Mouse (Mus musculus): ENCODE results near the gene Eif2b5. TPM values are rescaled to one million over a fixed set of nuclear protein-coding genes. Genes with fewer than 3 reads are reported as not detected.

Eif2b5 gene
- total and polyA plus RNA-seq, 2 experiments from 2014 or later, result 77.6 to 91.3 TPM

DNA sequence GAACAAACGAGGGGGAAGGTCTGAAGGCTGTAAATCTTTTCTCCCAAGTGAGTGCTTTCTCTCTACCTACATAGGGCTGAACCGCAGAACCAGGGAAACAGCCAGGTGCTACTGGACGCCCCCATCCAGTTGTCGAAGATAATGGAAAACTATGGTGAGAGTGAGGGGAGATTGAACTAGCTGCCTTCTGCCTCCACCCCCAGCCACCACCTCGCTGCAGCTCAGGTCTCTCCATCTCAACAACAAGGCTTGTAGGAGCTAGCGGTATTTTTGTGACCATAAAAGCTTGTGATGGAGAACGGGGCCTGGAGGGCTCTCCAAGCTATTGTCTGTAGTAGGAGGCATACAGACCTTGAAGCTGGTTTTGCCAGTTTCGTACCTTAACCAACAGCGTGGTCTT is 50.5 kb downstream of the Eif2b5 start:
- H3K36me3 ChIP-seq (ENCODE audit: insufficient read depth), result peaks cover 54% of the 10 kb centered on the region
- WGBS, result 49% methylated on average over 9 of the region's 9 CpGs
- TF ChIP-seq CTCF (IDR thresholded peaks at IDR 0.05; ENCODE audit: low read depth), result no peak

DNA sequence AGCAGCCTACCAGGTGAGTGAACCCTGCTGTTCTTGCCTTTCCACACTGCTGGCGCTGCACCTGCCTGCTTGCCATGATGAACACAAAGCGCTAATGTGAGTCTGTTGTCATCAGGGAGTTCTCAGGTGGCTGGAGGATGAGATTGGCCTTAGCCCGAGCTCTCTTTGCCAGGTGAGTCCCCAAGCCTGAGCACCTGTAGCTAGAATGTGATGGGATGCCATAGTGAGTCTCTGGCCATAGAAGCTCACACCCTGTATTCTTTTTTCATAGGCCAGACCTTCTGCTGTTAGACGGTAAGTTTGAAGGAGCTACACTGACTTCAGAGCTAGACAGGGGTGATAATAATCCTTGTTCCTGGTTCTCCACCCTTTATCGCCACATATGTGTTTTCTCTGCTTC is 53.1 kb downstream of the Eif2b5 start:
- ATAC-seq, result no peak
- no peaks in the 10 kb centered on the region for H3K27me3 ChIP-seq (ENCODE audit: insufficient read depth, low read length)
- no peak for TF ChIP-seq CTCF (IDR thresholded peaks at IDR 0.05; ENCODE audit: low read depth)

More for the DNA sequence above, 50.5 kb downstream of the Eif2b5 start:
- H3K27me3 ChIP-seq (ENCODE audit: insufficient read depth, low read length), result no peaks in the 10 kb centered on the region
- no peaks in the 10 kb centered on the region for H3K9me3 ChIP-seq (ENCODE audit: low read length)
- peaks cover 3% of the 10 kb centered on the region; the same call in 1 of the 2 replicates for H3K4me1 ChIP-seq (ENCODE audit: insufficient read depth)
- peak overlapping the region; percentile 92 for H3K4me3 ChIP-seq (ENCODE audit: low read depth, low read length)
- DNase-seq, result no peak
- H3K27ac ChIP-seq (ENCODE audit: low read depth, low read length), result no peak overlapping the region
- peak overlapping the region; percentile 73 for H3K9ac ChIP-seq
- H3K4me2 ChIP-seq (ENCODE audit: low read depth), result peak overlapping the region; percentile 91
- ATAC-seq, result no peak

DNA sequence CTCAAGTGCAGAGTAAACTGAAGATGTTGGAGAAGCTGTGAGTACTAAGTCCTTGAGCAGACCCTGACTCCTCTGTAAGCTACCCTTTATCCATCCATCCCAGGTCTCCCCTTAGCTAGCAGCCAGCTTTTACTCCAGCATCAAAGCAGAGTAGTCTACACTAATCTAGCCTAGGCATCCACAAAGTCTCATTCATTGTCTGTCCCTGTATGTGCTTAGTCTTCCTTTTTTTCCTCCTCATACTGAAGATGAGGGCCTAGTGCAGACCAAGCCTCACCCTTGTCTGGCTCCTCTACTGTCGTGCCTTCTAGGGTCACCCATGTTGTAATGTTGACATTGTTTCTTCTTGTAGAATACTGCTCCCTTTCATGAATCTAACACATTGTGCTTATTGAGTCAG is 54.0 kb downstream of the Eif2b5 start:
- Histone ChIP-seq H3K27ac (ENCODE audit: low read depth, low read length) (no peak overlapping the region), H3K27me3 (ENCODE audit: insufficient read depth, low read length) (no peaks in the 10 kb centered on the region), H3K36me3 (ENCODE audit: insufficient read depth) (peaks cover 58% of the 10 kb centered on the region), H3K4me3 (ENCODE audit: low read depth, low read length) (no peak overlapping the region), H3K9me3 (ENCODE audit: low read length) (no peaks in the 10 kb centered on the region), H3K4me2 (ENCODE audit: low read depth) (no peak overlapping the region), H3K9ac (no peak overlapping the region), H3K4me1 (ENCODE audit: insufficient read depth) (peaks cover 3% of the 10 kb centered on the region; the same call in 1 of the 2 replicates)
- DNase-seq, result no peak
- WGBS, result 92% methylated on average over 1 of the region's 1 CpGs
- ATAC-seq, result no peak
- TF ChIP-seq CTCF (IDR thresholded peaks at IDR 0.05; ENCODE audit: low read depth), result no peak

More for the DNA sequence above, 53.1 kb downstream of the Eif2b5 start:
- Histone ChIP-seq H3K9me3 (ENCODE audit: low read length) (no peaks in the 10 kb centered on the region), H3K4me1 (ENCODE audit: insufficient read depth) (peaks cover 3% of the 10 kb centered on the region; the same call in 1 of the 2 replicates), H3K4me2 (ENCODE audit: low read depth) (no peak overlapping the region), H3K4me3 (ENCODE audit: low read depth, low read length) (no peak overlapping the region), H3K36me3 (ENCODE audit: insufficient read depth) (peaks cover 54% of the 10 kb centered on the region), H3K27ac (ENCODE audit: low read depth, low read length) (no peak overlapping the region), H3K9ac (no peak overlapping the region)
- WGBS, result 95% methylated on average over 5 of the region's 5 CpGs
- DNase-seq, result no peak

DNA sequence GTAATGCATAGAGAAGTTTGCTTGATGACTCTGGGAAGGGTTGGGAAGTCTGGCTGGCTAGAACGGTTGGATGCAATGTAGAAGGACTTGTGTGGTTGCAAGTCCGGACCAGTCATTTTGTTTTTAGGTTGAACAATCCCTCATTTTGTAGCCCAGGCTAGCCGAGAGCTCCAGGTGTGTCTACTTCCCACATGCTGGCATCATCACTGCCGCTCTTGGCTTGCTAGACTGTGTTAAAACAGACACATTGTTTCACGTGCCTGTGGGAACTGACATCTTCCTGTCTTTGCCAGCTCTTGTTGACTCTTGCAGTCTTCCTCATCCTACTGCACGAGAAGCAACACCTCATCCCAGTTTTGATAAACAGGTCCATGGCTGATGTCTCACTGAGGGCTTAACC is 56.4 kb downstream of the Eif2b5 start:
- Histone ChIP-seq H3K4me1 (ENCODE audit: insufficient read depth) (no peaks in the 10 kb centered on the region), H3K9me3 (ENCODE audit: low read length) (no peaks in the 10 kb centered on the region), H3K27me3 (ENCODE audit: insufficient read depth, low read length) (no peaks in the 10 kb centered on the region), H3K9ac (no peak overlapping the region), H3K4me2 (ENCODE audit: low read depth) (no peak overlapping the region), H3K4me3 (ENCODE audit: low read depth, low read length) (no peak overlapping the region), H3K27ac (ENCODE audit: low read depth, low read length) (no peak overlapping the region), H3K36me3 (ENCODE audit: insufficient read depth) (peaks cover 80% of the 10 kb centered on the region)
- no peak for TF ChIP-seq CTCF (IDR thresholded peaks at IDR 0.05; ENCODE audit: low read depth)
- ATAC-seq (no peak), DNase-seq (no peak)
- WGBS, result 90% methylated on average over 6 of the region's 6 CpGs

DNA sequence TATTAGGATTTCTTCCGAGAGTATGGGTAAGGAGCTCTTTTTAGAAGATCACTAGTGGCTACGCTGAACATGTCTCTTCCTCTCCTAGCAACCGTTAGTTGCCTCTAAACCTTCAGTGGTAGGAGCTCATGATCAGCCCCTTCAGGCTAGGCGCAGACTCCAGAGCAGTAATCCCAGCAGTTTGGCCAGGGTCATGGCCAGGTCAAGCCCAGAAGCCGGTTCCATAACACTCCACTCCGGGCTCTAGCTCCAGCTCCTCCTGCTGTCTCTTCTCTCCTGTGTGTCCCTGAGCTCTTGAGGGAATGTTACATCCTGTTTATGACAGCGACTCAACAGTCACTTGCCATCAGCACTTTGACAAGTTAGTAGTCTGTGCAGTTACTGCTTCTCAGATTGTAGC is 58.8 kb downstream of the Eif2b5 start:
- TF ChIP-seq CTCF (IDR thresholded peaks at IDR 0.05; ENCODE audit: low read depth), result no peak
- no peak for ATAC-seq
- no peak overlapping the region for H3K4me3 ChIP-seq (ENCODE audit: low read depth, low read length)
- no peak overlapping the region for H3K4me2 ChIP-seq (ENCODE audit: low read depth)
- no peak for DNase-seq
- no peaks in the 10 kb centered on the region for H3K4me1 ChIP-seq (ENCODE audit: insufficient read depth)
- H3K27ac ChIP-seq (ENCODE audit: low read depth, low read length), result no peak overlapping the region
- no peaks in the 10 kb centered on the region for H3K9me3 ChIP-seq (ENCODE audit: low read length)
- 89% methylated on average over 7 of the region's 7 CpGs for WGBS
- peaks cover 81% of the 10 kb centered on the region for H3K36me3 ChIP-seq (ENCODE audit: insufficient read depth)
- no peaks in the 10 kb centered on the region for H3K27me3 ChIP-seq (ENCODE audit: insufficient read depth, low read length)
- no peak overlapping the region for H3K9ac ChIP-seq

Other genes starting within 250 kb of the Eif2b5 start
- 32.7 and 39.2 TPM in 2 replicates for gene Parl, start 196.4 kb upstream of the Eif2b5 start, total RNA-seq (2014; rRNA removed)
- gene Parl, start 196.4 kb upstream of the Eif2b5 start, polyA plus RNA-seq (2015; fragmentation: Nextera tagmentation; extraction: Ambion mirVana), result 90.9 and 91.2 TPM in 2 replicates
- not detected in 2 replicates for gene Cyp2ab1, start 173.4 kb upstream of the Eif2b5 start, total RNA-seq (2014; rRNA removed)
- not detected in 2 replicates for gene Cyp2ab1, start 173.4 kb upstream of the Eif2b5 start, polyA plus RNA-seq (2015; fragmentation: Nextera tagmentation; extraction: Ambion mirVana)
- gene Abcc5, start 72.4 kb upstream of the Eif2b5 start, total RNA-seq (2014; rRNA removed), result 74.3 and 79.8 TPM in 2 replicates
- gene Abcc5, start 72.4 kb upstream of the Eif2b5 start, polyA plus RNA-seq (2015; fragmentation: Nextera tagmentation; extraction: Ambion mirVana), result 58.7 and 71.6 TPM in 2 replicates
- gene Dvl3, start 18.2 kb downstream of the Eif2b5 start, total RNA-seq (2014; rRNA removed), result 21.1 and 28.6 TPM in 2 replicates
- 23.9 and 25.8 TPM in 2 replicates for gene Dvl3, start 18.2 kb downstream of the Eif2b5 start, polyA plus RNA-seq (2015; fragmentation: Nextera tagmentation; extraction: Ambion mirVana)
- gene Ap2m1, start 36.7 kb downstream of the Eif2b5 start, total RNA-seq (2014; rRNA removed), result 958 and 994 TPM in 2 replicates
- gene Ap2m1, start 36.7 kb downstream of the Eif2b5 start, polyA plus RNA-seq (2015; fragmentation: Nextera tagmentation; extraction: Ambion mirVana), result 1,434 and 1,486 TPM in 2 replicates
- gene Abcf3, start 49.8 kb downstream of the Eif2b5 start, total RNA-seq (2014; rRNA removed), result 71.7 and 72.7 TPM in 2 replicates
- gene Abcf3, start 49.8 kb downstream of the Eif2b5 start, polyA plus RNA-seq (2015; fragmentation: Nextera tagmentation; extraction: Ambion mirVana), result 58.0 and 60.3 TPM in 2 replicates
- 20.3 and 20.9 TPM in 2 replicates for gene Vwa5b2, start 90.7 kb downstream of the Eif2b5 start, total RNA-seq (2014; rRNA removed)
- gene Vwa5b2, start 90.7 kb downstream of the Eif2b5 start, polyA plus RNA-seq (2015; fragmentation: Nextera tagmentation; extraction: Ambion mirVana), result 5.9 and 8.7 TPM in 2 replicates
- 3.7 and 6.5 TPM in 2 replicates for gene Eef1akmt4, start 112.8 kb downstream of the Eif2b5 start, total RNA-seq (2014; rRNA removed)
- gene Eef1akmt4, start 112.8 kb downstream of the Eif2b5 start, polyA plus RNA-seq (2015; fragmentation: Nextera tagmentation; extraction: Ambion mirVana), result 6.0 and 6.2 TPM in 2 replicates
- gene Gm49333, start 112.8 kb downstream of the Eif2b5 start, total RNA-seq (2014; rRNA removed), result not detected in 2 replicates
- gene Gm49333, start 112.8 kb downstream of the Eif2b5 start, polyA plus RNA-seq (2015; fragmentation: Nextera tagmentation; extraction: Ambion mirVana), result not detected in 2 replicates
- gene Alg3, start 112.9 kb downstream of the Eif2b5 start, total RNA-seq (2014; rRNA removed), result 11.1 and 19.0 TPM in 2 replicates
- gene Alg3, start 112.9 kb downstream of the Eif2b5 start, polyA plus RNA-seq (2015; fragmentation: Nextera tagmentation; extraction: Ambion mirVana), result 29.2 and 30.3 TPM in 2 replicates
- 44.1 and 51.0 TPM in 2 replicates for gene Camk2n2, start 122.5 kb downstream of the Eif2b5 start, total RNA-seq (2014; rRNA removed)
- 45.3 and 57.0 TPM in 2 replicates for gene Camk2n2, start 122.5 kb downstream of the Eif2b5 start, polyA plus RNA-seq (2015; fragmentation: Nextera tagmentation; extraction: Ambion mirVana)
- gene Ece2, start 131.0 kb downstream of the Eif2b5 start, total RNA-seq (2014; rRNA removed), result 17.8 and 22.4 TPM in 2 replicates
- gene Ece2, start 131.0 kb downstream of the Eif2b5 start, polyA plus RNA-seq (2015; fragmentation: Nextera tagmentation; extraction: Ambion mirVana), result 6.1 and 8.7 TPM in 2 replicates
- 237 and 242 TPM in 2 replicates for gene Psmd2, start 152.8 kb downstream of the Eif2b5 start, total RNA-seq (2014; rRNA removed)
- gene Psmd2, start 152.8 kb downstream of the Eif2b5 start, polyA plus RNA-seq (2015; fragmentation: Nextera tagmentation; extraction: Ambion mirVana), result 287 and 331 TPM in 2 replicates
- 223 and 282 TPM in 2 replicates for gene Eif4g1, start 169.5 kb downstream of the Eif2b5 start, total RNA-seq (2014; rRNA removed)
- 89.8 and 111 TPM in 2 replicates for gene Eif4g1, start 169.5 kb downstream of the Eif2b5 start, polyA plus RNA-seq (2015; fragmentation: Nextera tagmentation; extraction: Ambion mirVana)
- 169 and 200 TPM in 2 replicates for gene Fam131a, start 194.4 kb downstream of the Eif2b5 start, total RNA-seq (2014; rRNA removed)
- 81.6 and 89.9 TPM in 2 replicates for gene Fam131a, start 194.4 kb downstream of the Eif2b5 start, polyA plus RNA-seq (2015; fragmentation: Nextera tagmentation; extraction: Ambion mirVana)
- 43.7 and 55.3 TPM in 2 replicates for gene Polr2h, start 218.8 kb downstream of the Eif2b5 start, total RNA-seq (2014; rRNA removed)
- 87.4 and 103 TPM in 2 replicates for gene Polr2h, start 218.8 kb downstream of the Eif2b5 start, polyA plus RNA-seq (2015; fragmentation: Nextera tagmentation; extraction: Ambion mirVana)
- gene Clcn2, start 218.9 kb downstream of the Eif2b5 start, total RNA-seq (2014; rRNA removed), result 41.9 and 47.9 TPM in 2 replicates
- 10.7 and 14.1 TPM in 2 replicates for gene Clcn2, start 218.9 kb downstream of the Eif2b5 start, polyA plus RNA-seq (2015; fragmentation: Nextera tagmentation; extraction: Ambion mirVana)
- 15.8 and 15.9 TPM in 2 replicates for gene Chrd, start 234.3 kb downstream of the Eif2b5 start, total RNA-seq (2014; rRNA removed)
- 3.4 and 3.6 TPM in 2 replicates for gene Chrd, start 234.3 kb downstream of the Eif2b5 start, polyA plus RNA-seq (2015; fragmentation: Nextera tagmentation; extraction: Ambion mirVana)
- 0.69 and 1.0 TPM in 2 replicates for gene Thpo, start 235.7 kb downstream of the Eif2b5 start, total RNA-seq (2014; rRNA removed)
- 0.51 and 0.52 TPM in 2 replicates for gene Thpo, start 235.7 kb downstream of the Eif2b5 start, polyA plus RNA-seq (2015; fragmentation: Nextera tagmentation; extraction: Ambion mirVana)